Mouse (Mus musculus): Measurements from ENCODE around the gene Fancc. TPM values are rescaled to one million over a fixed set of nuclear protein-coding genes. Genes with fewer than 3 reads are reported as not detected.

Fancc gene
- polyA plus RNA-seq, 1 experiment from 2014 or later = 16.1 TPM

DNA sequence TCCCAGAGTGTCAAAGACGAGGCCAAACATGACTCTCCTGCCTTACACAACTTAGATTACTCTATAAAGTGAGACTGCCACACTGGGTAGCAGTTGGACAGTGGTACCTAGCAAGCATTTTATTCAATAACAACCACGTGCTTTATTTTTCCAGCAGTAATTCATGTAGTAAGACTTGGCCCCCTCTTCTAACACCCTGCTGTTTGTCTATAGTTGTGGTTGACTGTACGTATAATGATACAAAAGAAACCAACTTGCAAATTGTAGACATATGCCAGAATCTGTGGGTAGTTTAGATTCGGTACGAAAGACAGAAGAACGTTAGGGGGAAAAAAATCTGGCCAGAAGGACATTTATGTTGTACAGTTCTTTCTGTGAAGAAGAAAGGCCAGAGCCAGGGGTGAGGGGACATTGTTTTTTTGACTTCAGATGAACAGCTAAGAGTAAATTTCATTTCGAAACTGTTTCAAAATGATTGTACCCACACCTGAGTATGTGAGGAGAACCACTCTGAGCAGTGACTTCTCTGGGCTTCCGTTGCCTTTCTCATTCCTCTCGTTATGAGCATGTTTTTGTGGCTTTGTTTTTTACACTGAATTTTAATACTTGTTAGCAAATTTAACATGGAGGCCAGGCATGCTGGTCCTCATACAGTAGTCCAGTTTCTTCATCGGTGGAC lies 222.5 kb downstream of the Fancc start:
- H3K4me3 ChIP-seq = no peak overlapping the region
- H3K9me3 ChIP-seq = no peaks in the 10 kb centered on the region
- H3K4me2 ChIP-seq = 0 out of 2 replicates have a peak overlapping the region, but pooled peaks have one; percentile 10
- ATAC-seq (replicated peaks) = no peak
- H3K9ac ChIP-seq = no peak overlapping the region
- peaks cover 26% of the 10 kb centered on the region for H3K4me1 ChIP-seq
- peaks cover 11% of the 10 kb centered on the region; the same call in 1 of the 2 replicates for H3K27me3 ChIP-seq (replicated peaks)
- WGBS = 82% methylated on average over 10 of the region's 10 CpGs
- H3K27ac ChIP-seq = no peak overlapping the region
- H3K36me3 ChIP-seq (replicated peaks) = no peaks in the 10 kb centered on the region

- H3K4me3 ChIP-seq = no peak overlapping the region
- no peaks in the 10 kb centered on the region for H3K9me3 ChIP-seq
- H3K4me2 ChIP-seq = peak overlapping the region; percentile 10; the same call in 1 of the 2 replicates
- peaks cover 12% of the 10 kb centered on the region; the same call in 1 of the 2 replicates for H3K27me3 ChIP-seq (replicated peaks)
- H3K27ac ChIP-seq = no peak overlapping the region
- no peaks in the 10 kb centered on the region for H3K36me3 ChIP-seq (replicated peaks)
- 33% methylated on average over 2 of the region's 2 CpGs for WGBS
- no peak for ATAC-seq (replicated peaks)
- no peak overlapping the region for H3K9ac ChIP-seq
- H3K4me1 ChIP-seq = peaks cover 22% of the 10 kb centered on the region
Measured at GRCm38 (mm10) chr13:63273859-63274258, 223.2 kb downstream of the Fancc start.

GRCm38 (mm10) chr13:63272602-63273229 lies 224.4 kb downstream of the Fancc start:
- H3K27ac ChIP-seq = peak overlapping the region; percentile 41; the same call in 1 of the 2 replicates
- ATAC-seq (replicated peaks) = peak; percentile 85
- no peaks in the 10 kb centered on the region for H3K36me3 ChIP-seq (replicated peaks)
- WGBS = 2% methylated on average over 27 of the region's 27 CpGs
- peak overlapping the region; percentile 44 for H3K4me3 ChIP-seq
- H3K27me3 ChIP-seq (replicated peaks) = peaks cover 12% of the 10 kb centered on the region; the same call in 1 of the 2 replicates
- peaks cover 17% of the 10 kb centered on the region for H3K4me1 ChIP-seq
- H3K4me2 ChIP-seq = peak overlapping the region; percentile 74
- peak overlapping the region; percentile 34 for H3K9ac ChIP-seq
- no peaks in the 10 kb centered on the region for H3K9me3 ChIP-seq

DNA sequence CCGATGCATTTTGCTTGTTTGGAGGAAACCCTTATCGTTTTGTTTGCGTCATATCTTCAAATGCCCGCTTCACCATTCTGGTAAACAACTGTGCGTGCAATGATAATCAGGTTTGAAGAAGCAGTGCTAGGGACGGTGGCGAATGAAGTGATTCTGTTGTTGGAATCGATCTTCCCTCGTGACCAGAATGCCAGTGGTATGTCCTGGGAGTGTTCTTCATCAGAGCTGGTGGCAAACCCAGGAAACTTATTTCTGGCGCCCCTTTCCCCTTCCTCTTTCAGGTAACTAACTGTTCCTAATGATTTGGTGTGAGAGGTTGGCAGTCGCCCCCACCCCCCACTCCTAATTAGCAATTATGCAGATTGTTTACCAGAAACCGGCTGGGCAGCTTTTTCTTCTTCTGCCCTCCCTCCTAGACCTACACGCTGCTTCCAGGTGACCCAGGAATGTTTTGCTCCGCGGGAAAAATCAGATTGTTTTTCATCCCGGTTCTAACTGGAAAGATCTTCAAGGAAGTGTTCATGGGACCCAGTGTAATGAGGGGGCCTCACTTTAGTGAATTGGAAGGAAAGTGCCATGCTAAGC lies 225.0 kb downstream of the Fancc start:
- H3K36me3 ChIP-seq (replicated peaks) = no peaks in the 10 kb centered on the region
- H3K4me3 ChIP-seq = peak overlapping the region; percentile 44
- peak overlapping the region; percentile 74 for H3K4me2 ChIP-seq
- peaks cover 12% of the 10 kb centered on the region; the same call in 1 of the 2 replicates for H3K27me3 ChIP-seq (replicated peaks)
- WGBS = 8% methylated on average over 16 of the region's 16 CpGs
- H3K27ac ChIP-seq = no peak overlapping the region
- 0 out of 2 replicates have a peak, but pooled peaks have one; percentile 31 for ATAC-seq (replicated peaks)
- peaks cover 17% of the 10 kb centered on the region for H3K4me1 ChIP-seq
- no peaks in the 10 kb centered on the region for H3K9me3 ChIP-seq
- peak overlapping the region; percentile 34 for H3K9ac ChIP-seq

- WGBS = 55% methylated on average over 5 of the region's 5 CpGs
- Histone ChIP-seq H3K36me3 (replicated peaks) (no peaks in the 10 kb centered on the region), H3K9me3 (no peaks in the 10 kb centered on the region), H3K27me3 (replicated peaks) (peaks cover 12% of the 10 kb centered on the region; the same call in 1 of the 2 replicates), H3K4me2 (no peak overlapping the region), H3K4me3 (no peak overlapping the region), H3K4me1 (peaks cover 17% of the 10 kb centered on the region), H3K9ac (no peak overlapping the region), H3K27ac (no peak overlapping the region)
- ATAC-seq (replicated peaks) = no peak
Measured at GRCm38 (mm10) chr13:63270191-63270590, 226.9 kb downstream of the Fancc start.

- no peaks in the 10 kb centered on the region for H3K9me3 ChIP-seq
- H3K4me1 ChIP-seq = peaks cover 17% of the 10 kb centered on the region
- ATAC-seq (replicated peaks) = no peak
- no peak overlapping the region for H3K4me3 ChIP-seq
- H3K4me2 ChIP-seq = no peak overlapping the region
- H3K36me3 ChIP-seq (replicated peaks) = no peaks in the 10 kb centered on the region
- H3K27ac ChIP-seq = no peak overlapping the region
- 88% methylated on average over 1 of the region's 1 CpGs for WGBS
- H3K27me3 ChIP-seq (replicated peaks) = peaks cover 12% of the 10 kb centered on the region; the same call in 1 of the 2 replicates
- H3K9ac ChIP-seq = no peak overlapping the region
Measured at GRCm38 (mm10) chr13:63268776-63269175, 228.3 kb downstream of the Fancc start.

GRCm38 (mm10) chr13:63268371-63268770 lies 228.7 kb downstream of the Fancc start:
- Histone ChIP-seq H3K27ac (no peak overlapping the region), H3K4me2 (no peak overlapping the region), H3K9me3 (no peaks in the 10 kb centered on the region), H3K27me3 (replicated peaks) (peaks cover 12% of the 10 kb centered on the region; the same call in 1 of the 2 replicates), H3K4me3 (no peak overlapping the region), H3K9ac (no peak overlapping the region), H3K36me3 (replicated peaks) (no peaks in the 10 kb centered on the region), H3K4me1 (peaks cover 17% of the 10 kb centered on the region)
- no peak for ATAC-seq (replicated peaks)
- 91% methylated on average over 4 of the region's 4 CpGs for WGBS

GRCm38 (mm10) chr13:63262168-63262957 lies 234.7 kb downstream of the Fancc start:
- H3K9me3 ChIP-seq = no peaks in the 10 kb centered on the region
- H3K4me1 ChIP-seq = peaks cover 13% of the 10 kb centered on the region
- no peak for ATAC-seq (replicated peaks)
- H3K4me2 ChIP-seq = no peak overlapping the region
- 91% methylated on average over 1 of the region's 1 CpGs for WGBS
- no peak overlapping the region for H3K27ac ChIP-seq
- H3K27me3 ChIP-seq (replicated peaks) = no peaks in the 10 kb centered on the region
- H3K36me3 ChIP-seq (replicated peaks) = no peaks in the 10 kb centered on the region
- no peak overlapping the region for H3K9ac ChIP-seq
- H3K4me3 ChIP-seq = no peak overlapping the region

- WGBS = 94% methylated on average over 3 of the region's 3 CpGs
- H3K27me3 ChIP-seq (replicated peaks) = no peaks in the 10 kb centered on the region
- no peaks in the 10 kb centered on the region for H3K36me3 ChIP-seq (replicated peaks)
- H3K4me1 ChIP-seq = peaks cover 13% of the 10 kb centered on the region
- no peak overlapping the region for H3K9ac ChIP-seq
- H3K27ac ChIP-seq = no peak overlapping the region
- H3K4me3 ChIP-seq = no peak overlapping the region
- no peak overlapping the region for H3K4me2 ChIP-seq
- no peaks in the 10 kb centered on the region for H3K9me3 ChIP-seq
- no peak for ATAC-seq (replicated peaks)
Measured at GRCm38 (mm10) chr13:63261676-63262075, 235.4 kb downstream of the Fancc start.

DNA sequence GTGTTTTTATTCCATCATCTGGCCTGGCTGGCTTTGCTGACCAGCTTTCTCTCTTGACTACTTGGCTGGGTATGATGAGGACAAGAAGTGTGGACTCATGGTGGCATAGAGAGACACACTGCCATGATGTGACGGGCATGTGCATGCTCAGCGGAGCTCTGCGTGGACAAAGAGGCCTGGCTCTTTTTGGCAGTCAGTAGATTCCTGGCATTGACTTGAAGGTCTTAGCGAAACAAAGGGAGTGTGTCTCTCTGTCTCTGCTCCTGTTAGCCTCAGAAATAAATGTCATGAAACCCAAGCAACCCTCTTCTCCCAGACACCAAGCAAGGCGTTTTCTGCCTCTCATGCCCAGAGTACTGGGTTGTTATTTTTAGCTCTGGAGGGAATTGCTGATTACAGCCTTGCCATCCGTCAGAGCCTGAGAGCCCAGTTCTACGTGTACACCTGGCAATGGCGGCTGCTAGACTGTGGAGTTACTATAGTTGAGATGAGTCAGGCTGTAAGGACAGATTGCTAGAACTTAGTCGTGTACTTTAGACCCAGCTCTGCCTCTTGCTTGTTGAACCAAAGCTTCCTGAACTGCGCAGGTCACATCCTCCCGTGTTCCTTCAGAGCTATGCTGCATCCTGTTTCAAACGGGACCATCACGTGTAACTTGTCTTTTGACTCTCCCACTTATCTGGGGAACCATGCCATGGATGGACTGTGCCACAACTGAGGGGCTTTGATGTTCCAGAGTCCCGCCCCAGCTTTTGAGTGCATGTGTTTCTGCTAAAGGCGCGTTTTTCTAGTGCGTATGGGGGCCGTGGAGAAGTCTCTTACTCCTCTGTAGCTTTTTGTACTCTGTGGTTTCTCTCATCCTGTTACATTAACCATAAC lies 236.1 kb downstream of the Fancc start:
- Histone ChIP-seq H3K27ac (peak overlapping the region; percentile 36; the same call in 1 of the 2 replicates), H3K9ac (no peak overlapping the region), H3K4me3 (no peak overlapping the region), H3K27me3 (replicated peaks) (no peaks in the 10 kb centered on the region), H3K36me3 (replicated peaks) (no peaks in the 10 kb centered on the region), H3K4me2 (no peak overlapping the region), H3K4me1 (peaks cover 13% of the 10 kb centered on the region), H3K9me3 (no peaks in the 10 kb centered on the region)
- 61% methylated on average over 18 of the region's 18 CpGs for WGBS
- ATAC-seq (replicated peaks) = peak; percentile 69

- Histone ChIP-seq H3K4me2 (no peak overlapping the region), H3K9me3 (no peaks in the 10 kb centered on the region), H3K36me3 (replicated peaks) (no peaks in the 10 kb centered on the region), H3K27ac (peak overlapping the region; percentile 36; the same call in 1 of the 2 replicates), H3K4me1 (peaks cover 13% of the 10 kb centered on the region), H3K27me3 (replicated peaks) (no peaks in the 10 kb centered on the region), H3K4me3 (no peak overlapping the region), H3K9ac (no peak overlapping the region)
- WGBS = 9% methylated on average over 4 of the region's 4 CpGs
- ATAC-seq (replicated peaks) = 0 out of 2 replicates have a peak, but pooled peaks have one; percentile 3
Measured at GRCm38 (mm10) chr13:63260133-63260532, 236.9 kb downstream of the Fancc start.
